In genomic region chr1:153734866-153735265, GRCm38 (mm10) we compare ENCODE assay signal across 15 mouse cellular contexts.
"Had no signal": no experiment of that assay in that cellular context is flagged by ENCODE, and none has a peak within 500 bp of the region (broad histone marks: within the 10 kb centered on the region; RNA-seq: fewer than 3 reads in every experiment).

No protein-coding gene starts in this region.

- DNase-seq: heart, postnatal 14 days; heart, postnatal 36 days; heart, postnatal 4 days; kidney, adult 11 months; kidney, adult 18-20 months; kidney, adult 2 months; kidney, adult 8-10 months; kidney, adult 9 months; kidney, postnatal 10 days; kidney, postnatal 14 days; kidney, postnatal 25 days; kidney, postnatal 36 days; kidney, postnatal 4 days; layer of hippocampus, adult 9-11 months; layer of hippocampus, postnatal 36 days had no signal
